Mouse (Mus musculus) activated CD4-positive, CD25-positive, alpha-beta regulatory T cell, adult 9 weeks (primary cell): ENCODE results near the gene Bbs10. TPM values are rescaled to one million over a fixed set of nuclear protein-coding genes. Genes with fewer than 3 reads are reported as not detected.

Experiments used
- polyA plus RNA-seq: library from polyadenylated mRNA; unstranded; fragments of 100-300 nt; shearing (Covaris generic); gene quantifications from one replicate; pipeline ENCODE4 v1.2.1, GENCODE M21; 2017

Bbs10 gene
- 2.0 TPM for polyA plus RNA-seq

GRCm38 (mm10) chr10:111298140-111299098 is at the start of gene Bbs10:
Gene Bbs10, plus strand, starts transcription at chr10:111298679.

Other genes starting within 250 kb of the Bbs10 start
- gene Osbpl8, start 133.9 kb upstream of the Bbs10 start, polyA plus RNA-seq, result 14.7 TPM
- gene Nap1l1, start 174.5 kb downstream of the Bbs10 start, polyA plus RNA-seq, result 87.2 TPM
- 13.2 TPM for gene Phlda1, start 207.6 kb downstream of the Bbs10 start, polyA plus RNA-seq